Mouse (Mus musculus) G1E (cell line): ENCODE data around the gene Gm9964. TPM values are rescaled to one million over a fixed set of nuclear protein-coding genes. Genes with fewer than 3 reads are reported as not detected.
A peak's percentile ranks its signal among the peaks of the same experiment; 100 is the strongest.

Source experiments
- ATAC-seq: 2 replicates; pipeline ENCODE4 v1.8.0; 2016; ENCODE audit warnings: mild to moderate bottlenecking; ENCODE audit not compliant: insufficient number of reproducible peaks, poor library complexity, low FRiP score, severe bottlenecking; ENCODE audit errors: extremely low read depth
- DNase-seq: peaks from one replicate; pipeline ENCODE4 v3.0.0; 2012; ENCODE audit warnings: low spot score
- H3K27me3 ChIP-seq: 2 replicates; pipeline ENCODE4 v1.6.1; 2012; ENCODE audit warnings: mild to moderate bottlenecking, low read length, inconsistent platforms; ENCODE audit not compliant: insufficient read depth
- H3K36me3 ChIP-seq: replicated peaks from 2 replicates; pipeline ENCODE3; 2012; ENCODE audit warnings: mild to moderate bottlenecking, inconsistent platforms
- H3K4me1 ChIP-seq: 2 replicates; pipeline ENCODE4 v1.6.1; 2012; ENCODE audit warnings: low read depth, low read length, inconsistent platforms, mixed read lengths; ENCODE audit not compliant: insufficient read depth
- H3K4me3 ChIP-seq: 2 replicates; pipeline ENCODE4 v1.5.1; 2012; ENCODE audit warnings: low read depth, mild to moderate bottlenecking, inconsistent platforms, low read length, moderate library complexity, mixed read lengths
- H3K9me3 ChIP-seq: replicated peaks from 2 replicates; pipeline ENCODE4 v1.6.1; 2012; ENCODE audit warnings: inconsistent platforms
- CTCF ChIP-seq: IDR thresholded peaks from 2 replicates; pipeline ENCODE4 v1.5.1; 2012; ENCODE audit warnings: low read depth, low read length, inconsistent platforms, mixed read lengths
- GATA1 ChIP-seq: IDR thresholded peaks from 2 replicates; pipeline ENCODE4 v1.6.1; 2012; ENCODE audit warnings: borderline replicate concordance, low read length, inconsistent platforms, mixed read lengths
- GATA2 ChIP-seq: IDR thresholded peaks from 2 replicates; pipeline ENCODE4 v1.6.1; 2012; ENCODE audit warnings: low read depth, low read length, inconsistent platforms, borderline replicate concordance
- POLR2AphosphoS5 ChIP-seq: IDR thresholded peaks from 2 replicates; pipeline ENCODE4 v1.6.1; 2012; ENCODE audit warnings: low read depth, low read length, inconsistent platforms; ENCODE audit not compliant: insufficient replicate concordance
- TAL1 ChIP-seq: conservative IDR thresholded peaks from 2 replicates; pipeline ENCODE4 v1.6.1; 2012; ENCODE audit warnings: low read depth, low read length, inconsistent platforms, mixed read lengths
- polyA plus RNA-seq: library from polyadenylated mRNA; stranded (reverse); fragments of >175 nt; gene quantifications from 2 replicates; pipeline ENCODE4 v1.2.3, GENCODE M21; 2012
- total RNA-seq, 2 experiments: library from RNA; stranded (forward) in 1 of 2; stranded (reverse) in 1 of 2; fragments of 200-1000 nt in 1 of 2; fragments of >200 nt in 1 of 2; fragmentation: Nextera tagmentation in 1 of 2; gene quantifications; 2 replicates each; pipeline ENCODE4 v1.2.3; 2014 to 2017

Gm9964 gene
- total and polyA plus RNA-seq, 3 experiments: 0.16 TPM; not detected in 2

DNA sequence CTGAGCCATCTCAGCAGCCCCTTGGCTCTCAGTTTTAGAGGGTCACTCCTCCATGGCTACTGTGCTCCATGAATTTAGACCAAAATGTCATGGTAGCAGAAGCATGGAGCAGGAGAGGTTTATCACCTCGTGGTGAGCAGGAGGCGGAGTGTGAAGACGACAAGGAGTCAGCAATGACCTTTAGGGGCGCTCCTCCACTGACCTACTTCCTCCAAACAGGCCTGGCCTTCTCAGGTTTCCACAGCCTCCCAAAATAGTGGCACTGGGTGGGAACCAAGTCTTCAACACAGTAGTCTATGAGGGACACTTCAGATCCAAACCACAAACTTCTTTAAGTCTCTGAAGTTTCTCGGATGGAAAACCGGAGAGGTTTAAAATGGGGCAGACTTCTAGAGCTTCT, 38.0 kb downstream of the Gm9964 start:
- Histone ChIP-seq H3K27me3 (peaks cover 7% of the 10 kb centered on the region; the same call in 1 of the 2 replicates), H3K4me3 (no peak overlapping the region), H3K9me3 (no peaks in the 10 kb centered on the region), H3K4me1 (peaks cover 25% of the 10 kb centered on the region), H3K36me3 (no peaks in the 10 kb centered on the region)
- no peak for TF ChIP-seq GATA1
- TF ChIP-seq GATA2: no peak
- TF ChIP-seq TAL1: no peak
- no peak for TF ChIP-seq CTCF
- DNase-seq (no peak), ATAC-seq (no peak)

DNA sequence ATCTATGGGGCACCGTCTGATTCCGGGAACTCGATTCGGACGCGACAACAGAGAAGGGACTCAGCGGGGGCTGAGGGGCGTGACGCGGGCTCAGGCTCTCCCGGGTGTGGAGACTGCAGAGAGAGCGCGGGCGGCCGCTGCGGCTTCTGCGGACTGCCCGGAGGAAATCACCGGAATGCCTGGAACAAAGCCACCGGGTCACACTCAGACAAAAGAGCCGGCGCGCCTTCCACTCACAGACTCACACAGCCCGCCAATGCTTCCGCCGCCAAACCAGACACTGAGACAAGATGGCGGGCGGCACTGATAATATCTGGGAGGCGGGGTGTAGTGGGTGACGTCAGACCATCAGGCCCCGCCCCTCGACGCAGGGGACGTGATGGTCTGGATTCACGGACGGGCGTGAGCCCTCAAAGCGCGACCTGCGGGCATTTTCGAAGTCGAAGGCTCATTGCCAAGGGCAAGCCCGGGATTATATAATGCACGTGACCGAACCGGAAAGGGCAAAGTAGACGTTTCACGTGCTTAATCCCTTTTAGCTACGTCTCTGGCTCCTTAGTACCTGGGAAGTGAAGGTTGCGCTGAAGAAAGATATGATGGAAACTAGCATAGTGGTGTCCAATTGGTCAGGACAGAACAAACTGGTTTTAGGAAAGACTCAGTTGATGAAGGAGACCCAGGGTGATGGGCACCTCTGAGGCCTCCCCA, 42.2 kb downstream of the Gm9964 start, which contains the start of gene Wsb1:
Wsb1 (minus strand) TSS at position 281 of the 708 bp plus-strand sequence.
- TF ChIP-seq GATA2: peak; percentile 85; the same call in 1 of the 2 replicates
- no peak for TF ChIP-seq GATA1
- DNase-seq (peak; percentile 64), ATAC-seq (peak; percentile 85)
- Histone ChIP-seq H3K27me3 (no peaks in the 10 kb centered on the region), H3K9me3 (no peaks in the 10 kb centered on the region), H3K4me3 (peak within 1 kb of the TSS; percentile 87), H3K4me1 (peaks cover 41% of the 10 kb centered on the region), H3K36me3 (peaks cover 24% of the 10 kb centered on the region)

DNA sequence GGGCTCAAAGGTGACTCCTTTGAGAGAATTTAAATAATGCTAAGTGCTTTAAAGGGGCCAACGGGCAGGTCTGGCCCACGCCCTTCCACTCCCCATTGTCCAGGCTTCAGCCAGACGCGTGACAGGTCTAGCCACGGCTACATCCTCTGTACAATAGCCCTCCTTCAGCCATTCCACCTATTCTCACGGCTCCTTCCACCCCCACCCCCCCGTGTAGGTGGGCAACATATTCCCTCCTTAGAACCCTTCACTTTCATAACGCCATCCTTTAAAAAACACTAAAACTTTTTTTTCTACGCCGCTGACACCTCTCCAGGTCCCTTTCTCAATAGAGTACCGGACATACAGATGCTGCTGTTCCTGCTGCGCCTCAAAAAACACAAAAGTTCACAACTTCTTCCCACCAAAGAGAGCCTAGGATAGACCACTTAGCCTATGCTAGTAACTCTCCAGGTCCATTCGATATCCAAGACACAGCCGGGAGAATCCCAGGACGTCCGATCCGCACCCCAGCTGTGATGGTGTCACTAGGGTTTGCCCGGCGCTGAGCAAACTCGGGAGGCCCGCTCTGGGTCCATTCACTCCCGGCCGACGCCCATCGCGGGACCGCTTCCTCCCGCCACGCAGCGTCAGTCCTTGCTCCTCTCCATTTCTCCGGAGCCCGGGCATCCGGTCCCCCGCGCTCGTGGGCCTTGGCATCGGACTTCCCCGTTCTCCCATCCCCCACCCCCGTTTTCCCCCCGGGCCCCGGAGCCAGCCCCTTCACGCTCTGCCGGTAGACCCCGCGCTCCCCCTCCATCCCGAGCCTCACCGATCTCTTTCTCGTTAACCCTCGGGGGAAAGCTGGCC, 42.9 kb downstream of the Gm9964 start:
- TF ChIP-seq GATA1 (no peak), GATA2 (no peak), TAL1 (no peak), CTCF (no peak), POLR2AphosphoS5 (no peak)
- no peak for ATAC-seq
- Histone ChIP-seq H3K4me3 (peak overlapping the region; percentile 87), H3K9me3 (no peaks in the 10 kb centered on the region), H3K27me3 (no peaks in the 10 kb centered on the region), H3K4me1 (peaks cover 39% of the 10 kb centered on the region), H3K36me3 (peaks cover 30% of the 10 kb centered on the region)
- DNase-seq: no peak

DNA sequence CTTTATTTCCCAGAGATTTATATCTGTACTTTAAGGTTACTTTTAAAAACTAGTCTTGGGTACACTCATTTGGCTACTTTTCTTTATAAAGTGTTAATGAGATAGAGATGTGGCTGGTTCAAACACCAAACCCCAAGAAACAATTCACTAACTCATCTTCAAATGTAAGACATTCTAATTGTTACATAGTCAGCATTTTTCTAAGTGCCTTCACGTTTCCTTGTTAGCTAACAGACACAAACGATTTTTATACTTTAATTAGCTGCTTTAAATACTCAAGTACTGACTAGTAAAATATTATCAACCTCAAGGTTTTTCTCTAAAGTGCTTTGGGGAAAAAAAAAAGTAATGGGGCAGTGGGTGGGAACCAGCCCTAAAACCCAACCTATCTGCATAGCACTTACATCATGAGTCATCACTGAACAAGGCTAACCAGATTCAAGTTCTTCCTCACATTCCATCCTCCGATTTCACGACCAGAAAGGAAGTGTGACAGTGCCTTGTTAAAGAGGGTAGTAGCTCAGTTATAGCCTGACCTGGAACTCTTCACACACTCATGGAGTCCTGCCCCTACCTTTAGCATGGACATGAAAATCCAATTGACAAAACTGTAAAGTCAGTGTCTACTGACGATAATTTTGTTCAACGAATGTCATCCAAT, 43.7 kb downstream of the Gm9964 start:
- ATAC-seq: peak; percentile 30; the same call in 1 of the 2 replicates
- DNase-seq: peak; percentile 11
- no peaks in the 10 kb centered on the region for H3K9me3 ChIP-seq
- H3K27me3 ChIP-seq: no peaks in the 10 kb centered on the region
- H3K36me3 ChIP-seq: peaks cover 36% of the 10 kb centered on the region
- peaks cover 35% of the 10 kb centered on the region for H3K4me1 ChIP-seq
- H3K4me3 ChIP-seq: peak overlapping the region; percentile 87
- no peak for TF ChIP-seq GATA1
- no peak for TF ChIP-seq TAL1
- TF ChIP-seq POLR2AphosphoS5: no peak
- no peak for TF ChIP-seq GATA2
- TF ChIP-seq CTCF: no peak

Other genes with a start within 250 kb of the Gm9964 start
- 2.9 and 3.8 TPM in 2 replicates for gene Ksr1, start 150.5 kb downstream of the Gm9964 start, total RNA-seq (2014; fragmentation: Nextera tagmentation)
- gene Ksr1, start 150.5 kb downstream of the Gm9964 start, total RNA-seq (2017): 3.0 and 3.3 TPM in 2 replicates
- 9.0 and 11.8 TPM in 2 replicates for gene Ksr1, start 150.5 kb downstream of the Gm9964 start, polyA plus RNA-seq
- gene Wsb1, start 42.2 kb downstream of the Gm9964 start, total RNA-seq (2014; fragmentation: Nextera tagmentation): 284 and 345 TPM in 2 replicates
- gene Wsb1, start 42.2 kb downstream of the Gm9964 start, total RNA-seq (2017): 148 and 158 TPM in 2 replicates
- 66.7 and 80.0 TPM in 2 replicates for gene Wsb1, start 42.2 kb downstream of the Gm9964 start, polyA plus RNA-seq
- gene Nf1, start 42.8 kb upstream of the Gm9964 start, total RNA-seq (2014; fragmentation: Nextera tagmentation): 78.0 and 84.6 TPM in 2 replicates
- gene Nf1, start 42.8 kb upstream of the Gm9964 start, total RNA-seq (2017): 25.7 and 27.0 TPM in 2 replicates
- gene Nf1, start 42.8 kb upstream of the Gm9964 start, polyA plus RNA-seq: 7.1 and 7.8 TPM in 2 replicates
- gene Omg, start 207.2 kb upstream of the Gm9964 start, total RNA-seq (2014; fragmentation: Nextera tagmentation): not detected in 2 replicates
- gene Omg, start 207.2 kb upstream of the Gm9964 start, total RNA-seq (2017): 0.38 TPM in 1 of 2 replicates, not detected in the other
- gene Omg, start 207.2 kb upstream of the Gm9964 start, polyA plus RNA-seq: not detected in 2 replicates
- gene Evi2b, start 226.9 kb upstream of the Gm9964 start, total RNA-seq (2014; fragmentation: Nextera tagmentation): 18.3 and 33.3 TPM in 2 replicates
- 6.7 and 8.0 TPM in 2 replicates for gene Evi2b, start 226.9 kb upstream of the Gm9964 start, total RNA-seq (2017)
- gene Evi2b, start 226.9 kb upstream of the Gm9964 start, polyA plus RNA-seq: 1.1 and 1.3 TPM in 2 replicates
- gene Evi2, start 233.7 kb upstream of the Gm9964 start, total RNA-seq (2014; fragmentation: Nextera tagmentation): 1.2 and 3.7 TPM in 2 replicates
- gene Evi2, start 233.7 kb upstream of the Gm9964 start, total RNA-seq (2017): 0.41 and 0.93 TPM in 2 replicates
- gene Evi2, start 233.7 kb upstream of the Gm9964 start, polyA plus RNA-seq: not detected in 2 replicates
- gene Evi2a, start 233.7 kb upstream of the Gm9964 start, total RNA-seq (2014; fragmentation: Nextera tagmentation): not detected in 2 replicates
- gene Evi2a, start 233.7 kb upstream of the Gm9964 start, total RNA-seq (2017): 1.3 and 2.5 TPM in 2 replicates
- 0.03 TPM in 1 of 2 replicates, not detected in the other for gene Evi2a, start 233.7 kb upstream of the Gm9964 start, polyA plus RNA-seq